Mouse (Mus musculus) MEL (cell line): ENCODE results near the gene Msantd2. TPM values are rescaled to one million over a fixed set of nuclear protein-coding genes. Genes with fewer than 3 reads are reported as not detected.

Experiments used
- DNase-seq: peaks from one replicate; pipeline ENCODE4 v3.0.0; 2011; ENCODE audit warnings: low read depth, low spot score
- H3K27ac ChIP-seq: 2 replicates; pipeline ENCODE4 v1.5.1; 2012; ENCODE audit warnings: low read depth, mild to moderate bottlenecking, control low read depth, low read length, moderate library complexity; ENCODE audit not compliant: control insufficient read depth
- H3K27me3 ChIP-seq, 2 experiments: fragments of 150-350 bp in 1 of 2; sonication (generic) in 1 of 2; 2 replicates each; pipeline ENCODE4 v1.6.1; 2012; ENCODE audit warnings: low read length in 2 of 2, mild to moderate bottlenecking in 2 of 2, improper control_type of control experiment in 1 of 2, moderate library complexity in 1 of 2; ENCODE audit not compliant: insufficient read depth in 2 of 2, control insufficient read depth in 1 of 2
- H3K36me3 ChIP-seq, 2 experiments: 2 replicates each; pipeline ENCODE4 v1.6.1; 2012 to 2014; ENCODE audit warnings: low read length in 2 of 2, improper control_type of control experiment in 1 of 2, inconsistent platforms in 1 of 2, mild to moderate bottlenecking in 1 of 2; ENCODE audit not compliant: insufficient read depth in 2 of 2, control insufficient read depth in 1 of 2
- H3K4me1 ChIP-seq, 2 experiments: fragments of 150-350 bp in 1 of 2; sonication (generic) in 1 of 2; 2 replicates each; pipeline ENCODE4 v1.6.1; 2012; ENCODE audit warnings: low read length in 2 of 2, improper control_type of control experiment in 1 of 2, mild to moderate bottlenecking in 1 of 2; ENCODE audit not compliant: insufficient read depth in 2 of 2, control insufficient read depth in 1 of 2
- H3K4me3 ChIP-seq, 2 experiments: fragments of 150-350 bp in 1 of 2; sonication (generic) in 1 of 2; 2 replicates each; pipeline ENCODE4 v1.5.1; 2012; ENCODE audit warnings: low read depth in 2 of 2, low read length in 2 of 2, mild to moderate bottlenecking in 2 of 2, moderate library complexity in 2 of 2, control low read depth in 1 of 2, improper control_type of control experiment in 1 of 2; ENCODE audit not compliant: control insufficient read depth in 1 of 2, insufficient read depth in 1 of 2
- H3K79me2 ChIP-seq: 2 replicates; pipeline ENCODE4 v1.6.1; 2012; ENCODE audit warnings: mild to moderate bottlenecking, low read length, moderate library complexity; ENCODE audit not compliant: control insufficient read depth, poor library complexity, insufficient read depth
- H3K9ac ChIP-seq: 2 replicates; pipeline ENCODE4 v1.6.1; 2012; ENCODE audit warnings: low read depth, mild to moderate bottlenecking, control low read depth, low read length, moderate library complexity; ENCODE audit not compliant: control insufficient read depth, poor library complexity, severe bottlenecking
- H3K9me3 ChIP-seq: fragments of 150-350 bp; sonication (generic); replicated peaks from 2 replicates; pipeline ENCODE4 v1.6.1; 2012; ENCODE audit warnings: mild to moderate bottlenecking, low read length, improper control_type of control experiment, moderate library complexity; ENCODE audit not compliant: insufficient read depth
- BHLHE40 ChIP-seq: IDR thresholded peaks from 2 replicates; pipeline ENCODE4 v1.6.1; 2012; ENCODE audit warnings: low read depth, mild to moderate bottlenecking, inconsistent platforms, low read length, improper control_type of control experiment, borderline replicate concordance
- CHD1 ChIP-seq: IDR thresholded peaks from 2 replicates; pipeline ENCODE4 v1.6.1; 2012; ENCODE audit warnings: low read depth, mild to moderate bottlenecking, inconsistent platforms, low read length, improper control_type of control experiment
- ELF1 ChIP-seq: IDR thresholded peaks from 2 replicates; pipeline ENCODE4 v1.6.1; 2014; ENCODE audit warnings: low read depth, mild to moderate bottlenecking, inconsistent platforms, low read length, improper control_type of control experiment, moderate library complexity
- EP300 ChIP-seq, 2 experiments: IDR thresholded peaks; 2 replicates each; pipeline ENCODE4 v1.6.1; 2011; ENCODE audit warnings: improper control_type of control experiment in 2 of 2, low read length in 2 of 2, low read depth in 1 of 2, mild to moderate bottlenecking in 1 of 2
- ETS1 ChIP-seq: IDR thresholded peaks from 2 replicates; pipeline ENCODE4 v1.6.1; 2012; ENCODE audit warnings: low read depth, mild to moderate bottlenecking, inconsistent platforms, low read length, improper control_type of control experiment, moderate library complexity
- GABPA ChIP-seq: IDR thresholded peaks from 2 replicates; pipeline ENCODE4 v1.6.1; 2012; ENCODE audit warnings: low read depth, mild to moderate bottlenecking, inconsistent platforms, low read length, improper control_type of control experiment, moderate library complexity
- GATA1 ChIP-seq: IDR thresholded peaks from 2 replicates; pipeline ENCODE4 v1.6.1; 2011; ENCODE audit warnings: low read depth, low read length, improper control_type of control experiment
- KAT2A ChIP-seq: conservative IDR thresholded peaks from 2 replicates; pipeline ENCODE4 v1.6.1; 2012; ENCODE audit warnings: low read depth, low read length, improper control_type of control experiment, inconsistent platforms
- MEF2A ChIP-seq: IDR thresholded peaks from 2 replicates; pipeline ENCODE4 v1.6.1; 2014; ENCODE audit warnings: low read depth, mild to moderate bottlenecking, inconsistent platforms, low read length, improper control_type of control experiment; ENCODE audit not compliant: poor library complexity, insufficient replicate concordance, severe bottlenecking; ENCODE audit errors: extremely low read depth
- MXI1 ChIP-seq: IDR thresholded peaks from 2 replicates; pipeline ENCODE4 v1.6.1; 2011; ENCODE audit warnings: mild to moderate bottlenecking, low read depth, low read length, improper control_type of control experiment
- MYB ChIP-seq: IDR thresholded peaks from 2 replicates; pipeline ENCODE4 v1.6.1; 2011; ENCODE audit warnings: mild to moderate bottlenecking, low read depth, low read length, improper control_type of control experiment
- POLR2AphosphoS5 ChIP-seq: IDR thresholded peaks from 2 replicates; pipeline ENCODE4 v1.6.1; 2012; ENCODE audit warnings: low read depth, borderline replicate concordance, mild to moderate bottlenecking, inconsistent platforms, low read length, moderate library complexity, mixed read lengths
- RAD21 ChIP-seq: IDR thresholded peaks from 2 replicates; pipeline ENCODE4 v1.6.1; 2011; ENCODE audit warnings: mild to moderate bottlenecking, low read depth, low read length, improper control_type of control experiment
- RCOR1 ChIP-seq: IDR thresholded peaks from 2 replicates; pipeline ENCODE4 v1.6.1; 2012; ENCODE audit warnings: low read depth, mild to moderate bottlenecking, inconsistent platforms, low read length, improper control_type of control experiment
- SMC3 ChIP-seq: IDR thresholded peaks from 2 replicates; pipeline ENCODE4 v1.6.1; 2011; ENCODE audit warnings: low read depth, low read length, improper control_type of control experiment
- TAL1 ChIP-seq: IDR thresholded peaks from 2 replicates; pipeline ENCODE4 v1.6.1; 2012; ENCODE audit warnings: mild to moderate bottlenecking, inconsistent platforms, low read length, moderate library complexity, mixed read lengths
- TBP ChIP-seq: IDR thresholded peaks from 2 replicates; pipeline ENCODE4 v1.8.0; 2011; ENCODE audit warnings: low read depth, low read length, improper control_type of control experiment
- TCF12 ChIP-seq: IDR thresholded peaks from 2 replicates; pipeline ENCODE4 v1.6.1; 2014; ENCODE audit warnings: low read depth, mild to moderate bottlenecking, inconsistent platforms, low read length, improper control_type of control experiment, moderate library complexity
- USF2 ChIP-seq, 2 experiments: IDR thresholded peaks; 2 replicates each; pipeline ENCODE4 v1.6.1; 2011 to 2012; ENCODE audit warnings: improper control_type of control experiment in 2 of 2, low read length in 2 of 2, borderline replicate concordance in 1 of 2, inconsistent platforms in 1 of 2, low read depth in 1 of 2, mild to moderate bottlenecking in 1 of 2; ENCODE audit not compliant: insufficient read depth in 1 of 2
- ZC3H11A ChIP-seq: IDR thresholded peaks from 2 replicates; pipeline ENCODE4 v1.6.1; 2012; ENCODE audit warnings: low read depth, mild to moderate bottlenecking, inconsistent platforms, low read length, improper control_type of control experiment
- ZMIZ1 ChIP-seq: IDR thresholded peaks from 2 replicates; pipeline ENCODE4 v1.6.1; 2012; ENCODE audit warnings: low read depth, mild to moderate bottlenecking, inconsistent platforms, low read length, improper control_type of control experiment, moderate library complexity
- polyA plus RNA-seq, 2 experiments: library from polyadenylated mRNA; stranded (reverse) in 1 of 2; unstranded in 1 of 2; fragments of >175 nt in 1 of 2; fragments of >200 nt in 1 of 2; gene quantifications; 2 replicates each; pipeline versions ENCODE4 v1.2.1 to v1.2.4; 2012; ENCODE audit warnings: low replicate concordance in 2 of 2, low read depth in 1 of 2; ENCODE audit not compliant: insufficient read length in 2 of 2, insufficient read depth in 1 of 2, missing spikeins in 1 of 2
- total RNA-seq: library from RNA; depleted of rRNA; stranded (reverse); fragments of 300-350 nt; gene quantifications from 2 replicates; pipeline ENCODE4 v1.2.3, GENCODE M21; 2012

Msantd2 gene
- total and polyA plus RNA-seq, 3 experiments, result 15.5 to 26.2 TPM; not detected in 1

DNA sequence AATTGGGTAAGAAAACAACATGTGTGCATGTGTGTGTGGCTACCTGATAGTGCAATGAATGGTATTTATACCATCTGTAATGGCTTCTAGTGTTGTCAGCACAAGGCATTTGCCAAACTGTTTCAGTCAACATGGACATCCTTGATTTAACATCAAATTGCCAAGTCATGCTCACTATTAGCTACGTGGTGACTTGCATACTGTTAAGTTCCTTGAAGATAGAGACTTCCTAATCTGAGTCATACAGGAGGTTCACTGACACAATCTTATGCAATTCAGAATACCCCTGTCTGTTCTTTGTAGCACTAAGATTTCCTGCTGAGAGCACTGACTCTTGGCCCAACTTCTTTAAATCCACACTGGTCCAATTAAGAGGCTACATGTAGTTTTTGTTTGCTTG lies 28.3 kb downstream of the Msantd2 start:
- H3K9ac ChIP-seq, result no peak overlapping the region
- no peaks in the 10 kb centered on the region for H3K27me3 ChIP-seq
- peaks cover 13 to 27% of the 10 kb centered on the region in 2 experiments for H3K4me1 ChIP-seq
- H3K27ac ChIP-seq, result peak overlapping the region; percentile 58
- H3K79me2 ChIP-seq, result no peaks in the 10 kb centered on the region
- TF ChIP-seq GABPA (peak; percentile 73; the same call in 1 of the 2 replicates), MEF2A (no peak), TCF12 (peak; percentile 85), USF2 (IDR thresholded peaks at IDR 0.05; ENCODE audit: borderline replicate concordance in 1 of 2, insufficient read depth in 1 of 2, low read depth in 1 of 2, low read length in 2 of 2) (no peak), ETS1 (peak; percentile 89), GATA1 (peak; percentile 96), TAL1 (peak; percentile 98), TBP (0 out of 2 replicates have a peak, but pooled peaks have one; percentile 29), EP300 (IDR thresholded peaks at IDR 0.05; ENCODE audit: low read depth in 1 of 2, low read length in 2 of 2) (peak; percentile 91 to 93), RCOR1 (peak; percentile 99)
- peak; percentile 91 for DNase-seq
- no peaks in the 10 kb centered on the region for H3K9me3 ChIP-seq
- no peak overlapping the region for H3K4me3 ChIP-seq
- peaks cover 0 to 37% of the 10 kb centered on the region in 2 experiments; a peak in 3 of 4 replicates for H3K36me3 ChIP-seq

DNA sequence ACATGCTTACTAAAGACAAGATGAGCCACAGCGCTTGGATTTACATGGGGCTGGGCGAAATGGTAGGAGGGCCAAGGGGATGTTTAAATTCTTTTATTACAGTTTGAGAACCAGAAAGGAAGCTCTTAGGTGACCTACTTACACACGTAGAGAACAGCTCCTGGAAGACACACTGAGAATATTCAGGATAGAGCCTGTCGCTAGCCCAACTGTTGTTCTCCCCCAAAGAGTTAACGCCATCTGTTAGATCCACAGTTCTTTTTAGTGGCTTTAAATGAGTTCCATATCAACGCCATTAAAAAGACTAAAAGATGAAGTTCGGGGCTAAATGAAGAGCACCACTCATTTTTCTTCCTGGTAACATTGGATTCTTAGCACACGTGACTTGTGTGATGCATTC lies 29.9 kb downstream of the Msantd2 start:
- no peak for DNase-seq
- peaks cover 13 to 24% of the 10 kb centered on the region in 2 experiments for H3K4me1 ChIP-seq
- TF ChIP-seq RCOR1 (no peak), BHLHE40 (no peak), POLR2AphosphoS5 (no peak), CHD1 (no peak), USF2 (IDR thresholded peaks at IDR 0.05; ENCODE audit: borderline replicate concordance in 1 of 2, insufficient read depth in 1 of 2, low read depth in 1 of 2, low read length in 2 of 2) (no peak), MXI1 (no peak), RAD21 (no peak), GABPA (no peak), MYB (no peak), TBP (no peak), KAT2A (no peak), ZMIZ1 (no peak), SMC3 (no peak), TCF12 (no peak), ZC3H11A (no peak), ELF1 (no peak), ETS1 (no peak)
- TF ChIP-seq, all 39 proteins: peak for 0
- no peak overlapping the region for H3K4me3 ChIP-seq
- no peaks in the 10 kb centered on the region for H3K79me2 ChIP-seq
- H3K27me3 ChIP-seq, result no peaks in the 10 kb centered on the region
- no peaks in the 10 kb centered on the region for H3K9me3 ChIP-seq
- no peak overlapping the region for H3K27ac ChIP-seq
- H3K9ac ChIP-seq, result no peak overlapping the region
- H3K36me3 ChIP-seq, result peaks cover 0 to 37% of the 10 kb centered on the region in 2 experiments
